Mouse (Mus musculus) testis, postnatal 10 days (tissue): ENCODE results near the gene Prdm9.

Experiments used
- DNase-seq: peaks from one replicate; pipeline ENCODE4 v3.0.0; 2021; ENCODE audit warnings: low spot score

The Prdm9 gene

DNA sequence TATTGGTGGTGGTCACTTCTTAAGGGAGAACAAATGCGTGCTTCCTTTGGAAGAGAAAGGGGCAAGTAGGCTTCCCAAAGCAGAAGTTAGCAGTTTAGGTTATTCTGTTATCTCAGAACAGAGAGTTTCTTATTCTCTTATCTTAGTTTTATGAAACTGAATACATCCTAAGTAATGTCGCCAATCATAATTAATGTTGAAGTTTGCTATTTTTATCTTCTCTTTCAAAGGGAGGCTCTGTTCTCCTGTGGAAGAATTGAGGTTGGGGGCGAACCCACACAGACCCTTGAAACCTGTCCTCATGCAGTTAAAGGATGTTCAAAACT, 36.4 kb downstream of the Prdm9 start:
- DNase-seq: no peak

DNA sequence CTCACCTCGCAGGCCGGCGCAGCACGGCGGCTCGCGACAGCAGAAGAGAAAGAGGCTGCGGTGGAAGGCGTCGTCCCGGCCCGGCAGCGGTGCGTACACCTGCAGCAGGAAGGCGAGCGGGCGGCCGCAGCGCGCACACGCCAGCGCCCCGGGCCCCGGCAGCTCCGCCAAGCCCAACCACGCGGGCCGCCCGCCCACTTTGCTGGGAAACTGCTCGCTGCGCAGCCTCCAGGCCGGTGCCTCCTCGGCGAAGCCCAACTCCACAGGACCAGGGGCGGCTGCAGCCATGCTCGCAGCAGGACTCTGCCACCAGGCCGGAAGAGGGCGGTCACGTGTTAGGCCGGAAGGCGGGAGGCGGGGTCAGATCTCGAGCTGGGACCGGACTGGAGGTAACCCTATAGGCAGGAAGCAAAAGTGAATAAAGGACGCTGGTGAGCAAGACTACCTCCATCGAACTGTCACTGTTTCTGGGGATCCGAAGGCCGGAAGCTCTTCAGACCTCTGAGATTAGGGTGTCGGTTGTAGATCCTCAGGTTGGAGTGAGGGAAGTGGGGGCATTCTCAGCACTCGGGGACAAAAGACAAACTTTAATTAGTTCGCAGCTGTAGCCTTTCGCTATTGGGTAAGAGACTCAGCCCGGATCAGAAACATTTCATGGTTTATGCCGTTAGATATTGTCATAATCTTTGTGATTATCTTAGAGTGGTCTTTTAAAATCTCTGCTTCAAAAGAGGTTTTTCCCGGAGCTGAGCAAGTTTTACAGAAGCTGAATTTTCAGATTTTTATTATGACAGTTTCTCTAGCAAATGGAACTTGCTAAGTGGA, 37.0 kb downstream of the Prdm9 start, which contains the start of gene Pdcd2:
TSS of gene Pdcd2 (minus strand) at position 316 of the 825 bp plus-strand sequence.
- DNase-seq: peak; percentile 97

DNA sequence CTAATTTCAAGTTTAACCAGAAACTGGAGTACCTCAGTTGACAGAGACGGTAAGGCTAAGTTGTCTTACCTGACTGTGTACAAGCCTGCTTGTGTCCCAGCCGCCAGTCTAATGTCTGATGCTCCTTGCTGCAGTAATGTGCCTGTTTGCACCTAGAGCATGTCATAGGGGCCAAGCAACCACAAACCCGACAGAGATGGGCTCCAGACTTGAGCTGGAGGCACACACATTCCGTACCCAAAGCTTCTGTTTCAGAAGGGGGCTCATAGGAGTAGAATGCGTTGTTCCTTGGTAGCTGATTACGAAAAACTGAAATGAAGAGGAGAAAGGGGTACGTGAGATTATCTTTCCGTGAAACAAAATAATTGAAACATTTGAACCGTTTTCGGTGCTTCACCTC, 37.9 kb downstream of the Prdm9 start:
- DNase-seq: no peak

DNA sequence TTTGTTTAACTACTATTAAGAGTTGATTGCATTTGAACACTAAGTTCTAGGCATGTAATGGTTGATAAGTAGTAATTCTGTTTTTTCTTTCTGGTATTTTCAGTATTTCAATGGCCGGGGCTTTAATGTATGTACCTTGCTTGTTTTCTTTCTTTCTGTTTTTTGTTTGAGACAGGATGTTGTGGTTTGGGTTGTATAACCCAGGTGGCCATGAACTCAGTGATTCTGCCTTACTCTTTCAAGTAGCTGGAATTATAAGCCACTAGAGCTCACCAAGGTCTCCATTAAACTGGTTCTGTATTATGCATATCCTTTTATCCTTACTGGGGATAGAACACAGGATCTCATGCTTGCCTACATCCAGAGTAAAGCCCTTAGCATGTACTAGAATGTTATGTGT, 45.4 kb downstream of the Prdm9 start:
- DNase-seq: no peak

DNA sequence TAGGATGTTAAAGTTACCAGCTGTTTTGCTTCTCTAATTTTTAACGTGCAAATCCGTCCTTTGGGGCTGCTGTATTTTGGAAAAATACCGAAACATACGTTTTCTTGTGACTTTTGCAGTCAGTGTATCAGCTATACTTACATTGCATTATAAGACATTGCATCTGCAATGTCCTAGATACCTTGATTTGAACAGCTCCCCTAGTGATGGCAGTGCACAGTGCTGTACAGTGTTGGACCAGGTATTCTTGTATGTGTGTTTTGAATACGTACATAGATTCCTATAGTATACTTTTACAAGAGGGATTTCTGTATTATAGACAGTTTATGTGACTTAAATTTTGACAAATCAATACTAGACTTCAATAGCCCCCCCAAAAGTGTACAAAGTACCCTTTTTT, 46.0 kb downstream of the Prdm9 start:
- DNase-seq: no peak

DNA sequence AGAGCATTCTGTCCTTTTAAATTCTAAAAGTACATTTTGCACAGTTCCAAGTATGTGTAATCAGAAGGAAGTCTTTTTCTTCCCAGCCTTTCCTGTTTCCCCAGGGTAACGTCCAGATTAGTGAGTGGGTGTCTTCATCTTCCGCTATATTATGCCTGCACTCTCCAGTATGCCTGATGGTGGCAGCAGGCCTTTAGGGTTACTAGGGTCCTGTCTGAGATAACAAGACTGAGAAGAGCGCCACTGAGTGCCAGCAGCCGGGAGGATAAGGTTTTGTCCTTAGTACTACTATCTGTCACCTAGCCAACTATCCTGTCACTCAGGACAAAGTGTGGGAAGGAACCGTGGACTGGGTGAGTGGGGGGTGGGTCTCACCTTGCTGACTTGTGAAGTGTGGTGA, 46.4 kb downstream of the Prdm9 start:
- DNase-seq: no peak

DNA sequence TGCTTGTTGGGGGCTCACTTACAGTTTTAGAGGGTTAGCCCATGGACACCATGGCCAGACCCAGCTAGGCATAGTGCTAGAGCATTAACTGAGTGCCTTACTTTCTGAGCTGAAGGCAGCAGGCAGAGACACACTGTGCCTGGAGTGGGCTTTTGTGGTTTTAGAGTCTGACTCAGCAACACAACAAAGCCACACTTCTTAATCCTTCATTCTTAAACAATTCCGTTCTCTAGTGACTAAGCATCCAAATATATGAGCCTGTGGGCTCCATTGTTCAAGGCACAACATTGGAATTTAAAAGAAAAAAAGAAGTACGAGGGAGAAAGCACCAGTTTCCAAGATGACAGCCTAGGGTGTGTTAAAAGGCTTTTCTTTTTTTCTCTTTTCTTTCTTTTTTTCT, 53.5 kb downstream of the Prdm9 start:
- no peak for DNase-seq

DNA sequence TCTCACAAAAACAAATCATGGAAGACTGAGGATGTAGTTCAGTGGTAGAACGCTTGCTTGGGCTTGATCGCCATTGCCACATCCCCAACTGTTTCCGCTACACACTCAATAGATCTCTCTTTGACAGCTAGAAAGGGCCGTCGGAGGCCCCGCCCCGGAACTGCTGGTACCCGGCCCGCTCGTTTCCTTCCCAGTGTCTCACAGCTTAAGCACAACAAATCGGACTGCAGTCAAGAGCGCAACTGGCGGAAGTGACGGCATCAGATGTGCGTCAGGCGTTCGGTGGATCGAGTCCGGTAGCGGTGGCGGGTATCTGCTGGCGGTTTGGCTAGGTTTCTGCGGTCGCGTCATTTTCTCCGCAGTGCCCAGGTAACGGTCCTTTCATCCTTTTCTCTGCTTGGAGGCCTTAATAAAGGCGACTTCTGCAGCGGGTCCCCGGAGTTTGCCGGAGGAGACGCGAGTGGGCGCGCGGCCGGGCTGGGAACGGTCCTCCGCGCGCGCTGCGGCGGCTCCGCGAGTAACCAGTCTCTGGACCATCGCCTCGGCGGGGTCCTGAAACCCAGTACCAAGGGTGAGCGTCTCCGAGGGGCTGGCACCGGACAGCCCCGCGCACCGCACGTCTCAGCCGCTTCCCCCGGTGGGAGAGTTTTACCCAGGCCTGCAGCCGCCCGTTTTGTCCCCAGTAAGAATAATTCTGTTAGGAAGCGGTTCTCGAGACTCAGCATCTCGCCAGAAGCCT, 64.3 kb downstream of the Prdm9 start, which contains the start of the genes Psmb1 and Tbp:
TSS of gene Psmb1 (minus strand) at position 96 of the 739 bp plus-strand sequence.
TSS of gene Tbp (plus strand) at position 233 of the 739 bp plus-strand sequence.
- peak; percentile 96 for DNase-seq

DNA sequence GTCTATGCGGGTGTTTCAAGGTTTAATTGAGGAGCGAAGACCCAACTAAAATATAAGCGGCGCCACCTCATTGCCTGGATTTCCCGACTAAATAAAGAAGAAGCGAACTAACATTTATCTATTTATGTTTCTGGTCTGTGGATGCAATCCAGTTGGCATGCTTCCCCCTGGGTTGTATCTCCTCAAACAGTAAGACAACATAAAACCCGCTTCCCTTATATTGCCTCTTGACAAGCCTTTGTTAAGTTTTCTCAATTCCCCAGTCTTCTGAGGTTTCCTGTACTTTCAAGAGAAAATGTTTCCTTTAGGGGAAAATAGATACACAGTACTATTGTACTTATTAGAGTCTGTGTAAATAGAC, 65.4 kb downstream of the Prdm9 start:
- no peak for DNase-seq

DNA sequence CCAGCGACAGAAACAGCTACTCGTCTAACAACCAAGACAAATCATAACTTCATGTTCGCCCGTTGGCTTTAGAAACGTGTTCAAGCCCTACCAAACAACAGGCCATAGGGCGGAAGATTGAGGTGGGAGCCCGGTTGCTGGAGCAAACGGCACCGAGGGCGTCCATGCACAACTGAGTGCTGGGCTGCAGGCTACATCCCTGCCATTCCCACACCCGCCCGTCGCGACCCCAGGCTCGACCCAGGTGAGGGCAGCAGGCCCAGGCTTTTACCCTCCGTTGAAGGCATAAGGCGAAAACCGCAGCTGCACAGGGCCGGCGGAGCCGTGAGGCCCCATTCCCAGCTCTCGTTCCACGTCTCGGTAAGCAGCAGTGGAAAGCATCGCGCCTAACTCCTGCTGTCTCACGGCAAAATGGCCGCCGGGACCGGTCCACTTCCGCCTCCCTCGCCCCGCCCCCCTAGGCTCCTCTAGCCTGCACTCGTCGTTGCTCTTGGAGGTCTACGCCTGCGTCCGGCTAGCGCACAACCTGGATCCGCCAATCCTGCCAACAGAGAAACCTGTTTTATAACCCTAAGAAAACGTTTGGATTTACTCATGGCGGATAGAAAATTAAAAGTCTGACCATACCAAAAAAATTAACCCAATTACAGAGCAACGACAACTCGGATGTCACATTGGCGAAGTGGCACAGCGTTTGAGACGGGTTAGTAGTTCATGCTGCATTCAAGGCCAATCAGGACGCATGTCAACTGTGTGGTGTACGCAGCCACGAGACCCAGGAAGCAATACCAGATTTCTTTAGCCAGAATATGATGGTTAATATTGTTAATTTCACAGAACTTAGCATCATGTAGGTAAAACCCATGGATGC, 66.0 kb downstream of the Prdm9 start:
- peak; percentile 97 for DNase-seq
